Mouse (Mus musculus): Measurements from ENCODE around the gene Bag3.

The Bag3 gene

DNA sequence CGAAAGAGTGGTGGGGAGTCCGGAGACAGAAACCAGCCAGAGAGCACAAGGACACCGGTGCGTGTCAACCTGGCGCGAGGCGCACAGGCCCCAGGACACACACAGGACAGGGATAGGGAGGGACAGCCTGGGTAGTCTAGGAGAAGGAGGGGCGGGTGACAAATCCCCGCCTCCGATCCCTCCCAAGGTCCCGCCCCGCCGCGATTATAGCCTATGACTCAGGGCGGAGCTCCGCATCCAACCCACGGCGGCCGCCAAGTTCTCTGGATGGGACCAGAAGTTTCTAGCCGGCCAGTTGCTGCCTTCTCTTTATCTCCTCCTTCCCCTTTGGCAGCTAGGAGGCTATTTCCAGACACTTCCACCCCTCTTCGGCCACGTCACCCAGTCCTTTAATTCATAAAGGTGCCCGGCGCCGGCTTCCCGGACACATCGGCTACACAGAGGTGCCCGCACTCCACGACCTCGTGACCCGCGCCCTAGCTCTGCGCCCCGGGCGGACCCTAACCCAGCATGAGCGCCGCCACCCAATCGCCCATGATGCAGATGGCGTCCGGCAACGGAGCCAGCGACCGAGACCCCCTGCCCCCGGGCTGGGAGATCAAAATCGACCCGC is at the start of gene Bag3:
Bag3 (plus strand) TSS at position 268 of the 613 bp plus-strand sequence.
- DNase-seq (ENCODE audit: low spot score in 2 of 2): peak; percentile 66 to 71

- DNase-seq (ENCODE audit: low spot score in 2 of 2): peak; percentile 66 to 74
These were observed 49.1 kb upstream of the Bag3 start for GRCm38 (mm10) chr7:128474322-128474721.

DNA sequence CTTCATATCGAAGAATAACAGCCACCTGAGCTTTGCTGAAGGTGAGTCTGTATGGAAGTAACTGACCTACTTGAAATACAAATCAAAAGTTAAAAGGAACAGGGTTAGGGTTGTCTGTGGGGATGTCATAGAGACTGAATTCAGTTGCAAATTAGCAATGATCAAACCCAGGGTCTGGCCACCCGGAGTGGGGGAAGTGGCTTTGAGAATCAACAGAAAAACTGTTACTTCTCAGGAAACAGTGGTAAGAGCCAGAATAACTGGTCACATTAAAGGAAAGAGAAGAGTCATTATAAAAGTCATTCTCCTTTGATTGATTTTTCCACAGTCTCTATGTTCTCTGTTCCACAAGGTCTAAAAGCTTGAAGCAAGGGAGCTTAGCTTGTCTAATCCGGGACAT is 34.4 kb upstream of the Bag3 start:
- no peak for DNase-seq (ENCODE audit: low spot score in 2 of 2)

DNA sequence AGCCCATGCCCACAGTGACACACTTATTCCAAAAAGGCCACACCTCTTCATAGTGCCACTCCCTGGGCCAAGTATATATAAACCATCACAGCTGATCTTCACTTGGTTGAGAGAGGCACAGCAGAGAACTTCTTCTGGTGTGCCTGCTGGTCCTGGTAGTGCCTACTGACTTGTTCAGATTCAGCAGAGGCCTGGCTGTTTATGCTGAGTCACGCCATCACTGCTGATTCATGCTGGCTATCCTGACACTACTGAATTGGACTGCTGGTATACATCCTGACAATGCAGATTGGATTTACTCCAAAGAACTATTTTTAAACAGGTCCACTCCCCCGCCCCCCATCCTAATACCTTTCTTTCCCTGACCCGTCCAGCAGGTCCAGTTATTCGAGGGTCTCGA is 28.9 kb upstream of the Bag3 start:
- no peak for DNase-seq (ENCODE audit: low spot score in 2 of 2)

- DNase-seq (ENCODE audit: low spot score in 2 of 2): no peak
These were observed 23.6 kb upstream of the Bag3 start for GRCm38 (mm10) chr7:128499801-128500200.

GRCm38 (mm10) chr7:128504091-128504490 is 19.3 kb upstream of the Bag3 start:
- peak; percentile 70 to 76 for DNase-seq (ENCODE audit: low spot score in 2 of 2)

- DNase-seq (ENCODE audit: low spot score in 2 of 2): no peak
These were observed 11.5 kb upstream of the Bag3 start for GRCm38 (mm10) chr7:128511936-128512335.

- DNase-seq (ENCODE audit: low spot score in 2 of 2): no peak
These were observed 9.9 kb upstream of the Bag3 start for GRCm38 (mm10) chr7:128513512-128513911.

DNA sequence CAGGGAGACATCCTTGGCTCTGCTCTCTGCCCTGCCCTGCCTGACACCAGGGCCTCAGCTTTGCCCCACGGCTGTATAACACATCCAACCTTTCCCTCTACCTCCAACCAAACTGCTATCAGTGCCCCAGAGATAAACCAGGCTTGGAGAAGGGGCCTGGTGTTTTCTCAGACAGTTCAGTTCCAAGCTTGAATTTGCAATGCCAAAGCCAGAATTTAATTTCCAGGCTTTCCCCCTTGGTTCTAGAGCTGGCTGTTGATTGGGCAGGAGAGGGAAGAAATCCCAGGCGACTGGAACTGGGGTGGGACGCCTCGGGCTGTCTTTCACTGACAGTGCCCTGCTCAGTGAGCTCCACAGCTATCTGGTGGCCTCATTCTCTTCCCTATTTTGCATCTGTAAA is 9.1 kb upstream of the Bag3 start:
- no peak for DNase-seq (ENCODE audit: low spot score in 2 of 2)

DNA sequence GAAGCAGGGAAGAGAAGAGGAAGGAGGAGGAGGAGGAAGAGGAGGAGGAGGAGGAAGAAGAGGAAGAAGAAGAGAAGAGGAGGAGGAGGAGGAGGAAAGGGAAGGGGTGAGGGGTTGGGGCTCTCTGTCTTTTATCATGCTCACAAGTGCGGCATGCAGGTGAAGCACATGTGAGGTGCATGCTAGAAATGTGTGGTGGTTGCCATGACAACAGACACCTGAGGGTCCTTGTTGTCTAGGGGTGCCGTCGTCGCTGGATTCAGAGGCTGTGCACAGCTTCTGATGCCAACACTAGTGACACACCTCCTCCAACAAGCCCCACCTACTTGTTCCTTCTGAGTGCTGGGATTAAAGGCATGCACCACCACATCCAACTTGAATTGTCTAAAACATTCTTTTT is 7.1 kb upstream of the Bag3 start:
- DNase-seq (ENCODE audit: low spot score in 2 of 2): no peak

- peak; percentile 38 to 43 for DNase-seq (ENCODE audit: low spot score in 2 of 2)
These were observed 3.9 kb upstream of the Bag3 start for GRCm38 (mm10) chr7:128519316-128520050.

DNA sequence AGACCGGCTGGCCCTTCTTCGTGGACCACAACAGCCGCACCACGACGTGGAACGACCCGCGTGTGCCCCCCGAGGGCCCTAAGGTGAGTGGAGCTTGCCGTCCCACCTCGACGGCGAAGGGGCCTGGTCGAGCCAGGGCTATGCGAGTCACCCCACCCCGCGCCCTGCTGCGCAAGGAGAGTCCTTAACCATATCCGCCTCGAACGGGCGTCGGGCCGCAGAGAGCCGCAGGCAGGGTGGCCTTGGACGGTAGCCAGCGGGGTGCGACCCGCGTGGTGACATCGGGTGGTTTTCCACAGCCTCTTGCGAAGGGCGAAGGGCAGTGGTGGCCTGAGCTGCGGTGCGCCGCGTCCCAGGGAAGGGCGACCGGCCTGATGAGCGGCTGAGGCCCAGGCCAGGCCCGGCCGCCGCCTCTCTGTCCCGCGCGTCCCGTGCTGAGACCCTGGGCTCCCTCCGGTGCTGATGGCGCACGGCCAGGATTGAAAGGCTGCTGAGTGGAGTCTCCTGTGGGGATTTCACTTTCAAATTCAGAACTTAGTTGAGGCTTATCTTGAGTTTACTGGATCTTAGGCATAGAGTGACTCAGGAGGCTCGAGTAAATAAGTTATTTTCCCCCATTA is 656 bp downstream of the Bag3 start:
- no peak for DNase-seq (ENCODE audit: low spot score in 2 of 2)

GRCm38 (mm10) chr7:128524641-128525040 is 1.2 kb downstream of the Bag3 start:
- DNase-seq (ENCODE audit: low spot score in 2 of 2): no peak

DNA sequence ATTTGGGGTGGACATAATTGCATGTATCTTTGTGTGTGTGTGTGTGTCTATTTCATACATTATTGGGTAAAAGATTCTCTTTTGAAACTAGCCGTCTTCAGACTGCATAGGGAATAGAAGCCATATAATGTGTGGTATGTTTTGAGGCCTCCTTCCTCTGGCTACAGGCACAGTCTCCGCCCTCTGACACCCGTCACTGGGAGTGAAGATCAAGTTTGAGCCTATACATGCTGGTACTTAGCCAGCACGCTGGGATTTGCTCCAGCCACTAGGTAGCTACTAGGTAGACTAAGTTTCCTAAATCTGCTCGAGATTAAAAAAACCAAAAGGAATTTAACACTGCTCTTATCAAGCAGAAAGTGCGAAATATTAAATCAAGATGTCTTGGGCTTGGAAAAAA is 3.2 kb downstream of the Bag3 start:
- DNase-seq (ENCODE audit: low spot score in 2 of 2): no peak

GRCm38 (mm10) chr7:128528596-128528995 is 5.2 kb downstream of the Bag3 start:
- DNase-seq (ENCODE audit: low spot score in 2 of 2): no peak

DNA sequence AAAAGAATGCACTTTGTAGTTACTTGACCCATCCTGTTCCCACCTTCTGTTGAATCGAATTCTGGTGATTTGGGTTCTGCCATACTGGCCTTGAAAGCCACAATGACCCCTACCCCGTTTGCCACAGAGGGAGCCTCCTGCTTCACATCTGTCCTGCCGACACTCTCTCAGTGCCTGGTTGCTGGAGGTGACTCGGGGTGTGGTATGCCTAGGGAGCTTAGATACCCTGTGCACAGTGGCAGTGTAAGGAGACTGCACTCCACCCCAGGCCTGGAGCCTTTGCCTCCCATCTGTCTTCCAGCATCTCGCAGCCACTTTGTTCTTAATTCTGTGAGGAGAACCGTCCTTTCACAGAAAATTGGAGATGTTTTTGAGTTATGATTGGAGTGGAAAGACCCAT is 5.7 kb downstream of the Bag3 start:
- no peak for DNase-seq (ENCODE audit: low spot score in 2 of 2)

DNA sequence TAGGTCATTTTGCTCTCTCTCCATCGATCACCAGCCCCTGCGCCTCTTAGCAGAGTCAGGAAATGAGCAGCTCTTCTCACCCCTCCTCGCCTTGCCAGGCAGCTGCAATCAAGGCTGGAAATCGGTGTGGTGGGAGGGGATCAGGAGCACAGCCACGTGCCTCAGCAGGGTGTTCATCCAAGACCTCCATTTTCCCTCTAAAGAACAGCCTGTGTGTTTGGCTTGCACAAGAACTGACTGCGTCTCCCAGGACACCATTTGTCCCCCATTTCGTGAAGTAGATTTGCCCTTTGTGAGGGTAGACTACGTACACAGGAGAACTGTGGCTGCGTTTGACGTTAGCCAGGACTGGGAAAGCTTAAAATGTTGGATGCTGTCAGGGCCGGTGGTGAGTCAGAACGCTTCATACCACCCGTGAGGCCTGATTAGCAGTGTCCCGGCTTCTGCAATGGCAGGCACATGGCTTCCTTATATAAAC is 6.2 kb downstream of the Bag3 start:
- DNase-seq (ENCODE audit: low spot score in 2 of 2): peak; percentile 16 to 34

- DNase-seq (ENCODE audit: low spot score in 2 of 2): no peak
These were observed 7.6 kb downstream of the Bag3 start for GRCm38 (mm10) chr7:128531031-128531430.

GRCm38 (mm10) chr7:128531929-128532328 is 8.5 kb downstream of the Bag3 start:
- DNase-seq (ENCODE audit: low spot score in 2 of 2): peak; percentile 69 to 71

DNA sequence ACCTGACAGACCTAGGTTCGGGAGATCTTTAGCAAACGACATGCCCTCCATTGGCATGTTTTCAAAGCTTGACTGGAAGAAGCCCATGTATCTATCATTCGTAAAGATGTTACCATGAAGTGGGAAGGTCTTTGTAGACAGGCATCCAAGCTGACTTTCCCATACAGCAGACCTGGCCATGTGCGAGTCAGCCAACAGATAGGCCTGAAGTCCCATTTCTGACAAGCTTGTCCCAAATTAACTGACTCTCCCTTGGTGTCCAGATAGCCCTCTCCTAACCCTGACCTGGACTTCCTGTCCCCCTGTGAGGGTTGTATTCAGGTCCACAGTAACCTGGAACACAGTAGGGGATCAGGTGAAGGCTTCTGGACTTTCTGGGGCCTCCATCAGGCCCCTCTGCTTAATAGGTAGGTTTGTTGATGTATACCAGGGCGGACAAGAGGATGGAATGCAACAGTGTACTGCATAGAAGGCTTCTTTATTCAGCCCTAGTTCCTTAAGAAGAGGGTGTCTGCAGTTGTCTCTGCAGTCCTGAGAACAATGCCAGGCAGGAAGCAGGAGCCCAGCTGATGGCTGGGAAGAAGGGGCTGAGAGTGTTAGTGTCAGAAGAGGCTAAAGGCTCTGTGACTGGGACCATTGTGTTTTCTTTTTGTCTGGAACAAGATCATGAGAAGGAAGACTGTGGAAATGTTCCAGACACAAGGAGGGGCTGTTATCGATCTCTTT is 9.2 kb downstream of the Bag3 start:
- no peak for DNase-seq (ENCODE audit: low spot score in 2 of 2)

DNA sequence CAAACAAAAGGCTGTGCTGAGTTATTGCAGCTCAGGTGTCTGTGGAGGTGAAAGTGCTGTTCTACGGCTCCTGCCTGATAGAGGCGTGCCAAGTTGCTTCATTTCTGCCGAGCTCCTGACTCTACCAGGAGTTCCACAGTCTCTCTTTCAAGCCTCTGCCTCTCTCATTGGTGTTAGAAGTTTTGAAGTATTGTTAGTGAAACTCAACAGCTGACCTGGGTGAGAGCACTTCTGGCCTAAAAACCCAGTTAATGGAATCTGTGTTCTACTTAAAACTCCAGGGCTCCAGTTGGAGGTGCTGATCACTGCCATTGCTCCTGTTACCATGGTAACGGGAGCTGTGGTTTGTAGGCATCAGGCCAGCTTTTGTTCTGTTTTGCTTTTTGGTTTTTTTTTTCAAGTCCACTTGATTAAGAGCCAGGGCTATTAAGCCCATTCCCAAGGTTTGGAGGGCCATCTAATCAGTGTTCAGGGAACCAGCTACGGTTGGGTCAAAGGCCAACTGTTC is 11.6 kb downstream of the Bag3 start:
- DNase-seq (ENCODE audit: low spot score in 2 of 2): no peak

DNA sequence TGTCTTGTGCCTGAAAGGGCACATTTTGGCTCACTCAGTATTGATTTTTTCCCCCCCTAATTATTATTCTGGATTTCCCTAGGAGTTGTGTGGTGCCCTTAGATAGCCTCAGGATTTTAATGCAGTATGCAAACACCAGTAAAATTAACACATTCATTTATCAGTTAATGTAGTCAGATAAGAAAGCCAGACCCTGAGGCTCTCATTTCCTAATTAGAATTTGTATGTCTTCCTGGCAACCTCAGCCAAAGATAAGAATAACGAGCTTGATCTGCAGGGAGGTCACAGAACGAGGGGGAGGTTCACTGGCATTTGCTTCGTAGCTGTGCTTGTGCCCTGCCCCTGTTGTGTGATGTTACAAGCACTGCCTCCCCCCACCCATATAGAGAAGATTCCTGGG is 12.7 kb downstream of the Bag3 start:
- no peak for DNase-seq (ENCODE audit: low spot score in 2 of 2)
